Mouse (Mus musculus) cerebellum, adult 8-10 months (tissue): ENCODE data around the gene Cnn2.
A peak's percentile ranks its signal among the peaks of the same experiment; 100 is the strongest.
"Not testable (repeated sequence)": the region's sequence is repeated elsewhere in the genome, so short reads cannot be mapped to it uniquely, and the experiment has no call there.

Experiments
- DNase-seq: peaks from one replicate; pipeline ENCODE4 v3.0.0; 2022

Gene Cnn2

GRCm38 (mm10) chr10:79988506-79989271 lies at the start of gene Cnn2:
Gene Cnn2 (plus strand): TSS chr10:79988584.
- DNase-seq, result no peak

DNA sequence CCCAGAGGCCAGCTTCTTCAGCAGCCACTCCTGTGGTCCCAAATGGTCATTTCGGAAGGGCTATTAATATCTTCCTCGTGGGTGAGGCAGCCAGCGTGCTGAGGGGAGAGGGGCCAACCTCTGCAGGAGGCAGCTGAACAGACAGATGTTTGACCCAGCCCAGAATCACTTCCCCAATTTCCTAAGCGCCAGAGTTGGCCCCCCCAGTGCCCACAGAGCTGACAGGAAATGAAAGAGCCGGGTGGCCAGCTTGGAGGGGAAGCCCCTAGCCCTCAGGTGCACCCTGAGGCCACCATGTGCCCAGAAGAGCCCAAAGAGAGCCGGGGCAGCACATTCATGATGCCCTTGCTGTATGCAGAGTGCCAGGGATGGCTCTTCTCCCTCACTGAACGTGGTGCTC lies 47.6 kb upstream of the Cnn2 start:
- no peak for DNase-seq

DNA sequence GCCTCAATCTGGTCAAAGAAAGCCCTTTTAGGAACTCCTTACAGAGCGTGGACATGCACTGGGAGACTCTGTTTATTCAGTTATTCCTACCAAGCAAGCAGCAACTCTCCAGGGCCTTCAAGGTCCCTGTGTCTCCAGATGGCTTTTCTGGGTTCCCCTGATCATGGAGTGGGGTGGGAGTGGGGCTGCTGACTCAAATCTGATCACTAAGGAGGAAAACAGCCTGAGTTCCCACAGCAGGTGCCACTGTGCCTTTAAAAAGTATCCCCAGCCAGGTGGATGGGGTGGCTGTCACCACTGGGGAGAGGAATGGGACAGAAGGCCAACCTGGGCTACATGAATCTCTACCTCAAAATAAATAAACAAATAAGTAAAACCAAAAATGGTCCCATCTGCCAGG lies 45.4 kb upstream of the Cnn2 start:
- no peak for DNase-seq

GRCm38 (mm10) chr10:79943471-79943901 lies 44.9 kb upstream of the Cnn2 start:
- DNase-seq, result no peak

DNA sequence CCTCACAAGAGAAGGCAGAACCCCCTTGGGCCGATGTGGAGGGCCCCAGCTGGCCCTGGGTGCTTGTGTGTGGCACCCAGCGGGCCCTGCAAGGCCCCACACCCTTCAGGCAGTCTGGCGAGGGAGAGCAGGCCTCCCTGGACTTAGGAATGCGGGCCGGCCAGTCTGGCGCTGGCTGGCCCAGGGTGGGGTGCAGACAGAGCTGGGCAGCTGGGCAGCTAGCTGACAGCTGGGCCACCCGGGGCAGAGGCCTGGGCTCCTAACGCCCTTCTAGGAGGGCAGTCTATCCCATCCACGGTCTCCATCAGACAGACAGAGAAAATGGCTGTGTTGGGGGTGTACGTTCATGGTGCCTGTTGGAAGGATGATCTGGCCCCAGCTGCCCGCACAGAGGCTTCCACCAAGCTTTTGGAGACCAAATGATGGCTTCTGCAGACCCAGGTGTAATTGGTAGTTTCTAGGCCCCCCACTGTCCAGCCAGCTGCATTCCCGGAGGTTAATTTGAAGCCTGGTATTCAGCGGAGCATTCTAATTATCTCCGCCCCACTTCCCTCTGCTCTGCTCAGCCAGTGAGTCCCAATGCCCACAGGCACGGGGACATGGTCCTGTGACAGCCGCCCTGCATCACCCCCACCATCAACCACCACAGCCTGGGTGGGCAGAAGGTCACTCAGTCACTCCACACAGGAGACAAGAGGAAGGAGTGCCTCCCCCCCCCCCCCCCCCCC lies 42.7 kb upstream of the Cnn2 start:
- no peak for DNase-seq

GRCm38 (mm10) chr10:79946752-79947322 lies 41.5 kb upstream of the Cnn2 start:
- no peak for DNase-seq

GRCm38 (mm10) chr10:79947502-79947901 lies 40.9 kb upstream of the Cnn2 start:
- DNase-seq, result no peak

GRCm38 (mm10) chr10:79949873-79950272 lies 38.5 kb upstream of the Cnn2 start:
- no peak for DNase-seq

DNA sequence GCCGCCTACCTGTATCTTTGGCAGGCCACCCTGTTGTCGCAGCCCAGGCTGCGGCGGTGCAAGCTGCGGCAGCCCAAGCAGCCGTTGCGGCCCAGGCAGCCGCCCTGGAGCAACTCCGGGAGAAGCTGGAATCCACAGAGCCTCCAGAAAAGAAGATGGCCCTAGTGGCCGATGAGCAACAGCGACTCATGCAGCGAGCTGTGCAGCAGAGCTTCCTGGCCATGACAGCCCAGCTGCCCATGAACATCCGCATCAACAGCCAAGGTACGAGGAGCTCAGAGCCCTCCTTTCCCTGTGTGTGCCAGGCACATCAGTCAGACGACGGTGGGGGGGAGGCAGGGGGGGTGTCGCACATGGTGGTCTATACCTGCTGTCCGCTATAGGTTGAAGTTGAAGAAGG lies 37.7 kb upstream of the Cnn2 start:
- DNase-seq, result no peak

DNA sequence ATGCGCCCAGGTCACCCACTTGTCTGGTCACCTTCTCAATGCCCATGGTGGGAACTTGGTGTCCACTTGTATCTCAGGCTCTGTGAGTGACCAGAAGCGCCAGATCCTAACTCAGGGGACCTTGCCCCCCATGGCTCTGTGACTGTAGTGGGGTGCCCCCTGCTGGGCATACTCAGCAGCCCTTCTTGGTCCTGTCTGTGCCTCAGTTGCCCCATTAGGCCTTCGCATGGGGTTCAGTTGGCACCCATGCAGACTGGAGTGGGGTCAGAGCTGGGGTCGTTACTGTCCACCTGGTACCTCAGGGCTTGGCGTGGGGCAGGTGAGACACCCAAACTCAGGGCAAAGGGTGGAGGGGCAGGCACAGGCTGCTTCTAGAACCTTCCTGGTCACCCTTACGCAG lies 34.4 kb upstream of the Cnn2 start:
- no peak for DNase-seq

GRCm38 (mm10) chr10:79955691-79956090 lies 32.7 kb upstream of the Cnn2 start:
- no peak for DNase-seq

GRCm38 (mm10) chr10:79956643-79957154 lies 31.7 kb upstream of the Cnn2 start:
- DNase-seq, result no peak

- peak; percentile 83 for DNase-seq
Measured at GRCm38 (mm10) chr10:79958140-79958816, 30.1 kb upstream of the Cnn2 start.

DNA sequence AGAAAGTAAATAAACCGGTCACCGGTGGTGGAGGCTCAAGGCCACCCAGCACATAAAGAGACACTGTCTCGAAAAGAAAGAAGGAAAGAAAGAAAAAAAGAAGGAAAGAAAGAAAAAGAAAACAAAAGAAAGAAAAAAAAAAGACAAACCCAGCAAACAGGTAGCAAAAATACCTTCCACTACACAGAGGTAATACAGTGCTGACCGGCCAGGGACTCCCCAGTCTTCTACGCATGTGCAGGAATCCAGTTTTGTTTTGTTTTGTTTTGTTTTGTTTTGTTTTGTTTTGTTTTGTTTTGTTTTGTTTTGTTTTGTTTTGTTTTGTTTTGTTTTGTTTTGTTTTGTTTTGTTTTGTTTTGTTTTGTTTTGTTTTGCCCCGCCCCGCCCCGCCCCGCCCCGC lies 29.0 kb upstream of the Cnn2 start:
- not testable (repeated sequence) for DNase-seq

GRCm38 (mm10) chr10:79959847-79960601 lies 28.4 kb upstream of the Cnn2 start, which contains the start of gene Wdr18:
Gene Wdr18 (plus strand): TSS chr10:79960152.
- peak; percentile 100 for DNase-seq

DNA sequence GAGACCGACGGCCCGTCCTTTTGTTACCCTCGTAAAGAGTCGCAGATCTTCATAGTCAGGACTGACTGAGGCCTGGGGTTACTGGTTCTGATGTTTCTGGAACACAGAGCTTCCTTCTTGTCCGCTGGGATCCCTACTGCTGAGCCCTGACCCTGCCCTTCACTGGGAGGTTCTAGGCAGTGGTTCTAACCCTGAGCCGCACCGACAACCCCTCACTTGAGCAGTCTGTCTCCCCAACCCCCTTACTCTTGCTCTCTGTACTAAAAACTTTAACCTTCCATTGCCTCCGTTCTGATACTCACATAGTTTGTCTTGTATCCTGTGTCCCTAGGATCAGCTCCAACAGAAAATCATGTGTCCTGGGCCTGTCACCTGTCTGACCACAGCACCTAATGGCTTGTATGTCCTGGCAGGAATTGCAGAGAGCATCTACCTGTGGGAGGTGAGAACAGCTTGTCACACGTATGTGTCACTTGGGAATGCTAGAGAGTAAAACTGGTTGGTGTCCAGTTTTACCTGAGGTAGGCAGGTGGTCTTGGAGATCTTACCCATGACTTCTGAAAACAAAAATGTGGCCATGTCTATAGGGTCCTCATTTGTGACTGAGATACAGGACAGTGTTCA lies 27.6 kb upstream of the Cnn2 start:
- no peak for DNase-seq

DNA sequence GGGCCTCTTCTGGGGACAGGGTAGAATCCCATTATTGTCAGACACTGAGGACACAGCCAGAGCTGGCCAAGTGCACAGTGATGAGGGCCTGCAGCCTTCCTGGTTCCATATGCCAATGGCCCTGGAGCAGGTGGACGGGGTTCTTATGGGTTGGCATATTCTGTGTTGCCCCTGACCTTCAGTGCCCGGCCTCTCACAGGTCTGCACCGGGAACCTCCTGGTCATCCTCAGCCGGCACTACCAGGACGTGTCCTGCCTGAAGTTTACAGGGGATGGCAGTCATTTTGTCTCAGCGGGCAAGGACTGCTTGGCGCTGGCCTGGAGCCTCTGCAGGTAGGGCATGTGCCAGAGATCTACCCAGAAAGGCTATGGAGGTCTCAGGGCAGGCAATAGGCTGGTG lies 23.7 kb upstream of the Cnn2 start:
- no peak for DNase-seq

DNA sequence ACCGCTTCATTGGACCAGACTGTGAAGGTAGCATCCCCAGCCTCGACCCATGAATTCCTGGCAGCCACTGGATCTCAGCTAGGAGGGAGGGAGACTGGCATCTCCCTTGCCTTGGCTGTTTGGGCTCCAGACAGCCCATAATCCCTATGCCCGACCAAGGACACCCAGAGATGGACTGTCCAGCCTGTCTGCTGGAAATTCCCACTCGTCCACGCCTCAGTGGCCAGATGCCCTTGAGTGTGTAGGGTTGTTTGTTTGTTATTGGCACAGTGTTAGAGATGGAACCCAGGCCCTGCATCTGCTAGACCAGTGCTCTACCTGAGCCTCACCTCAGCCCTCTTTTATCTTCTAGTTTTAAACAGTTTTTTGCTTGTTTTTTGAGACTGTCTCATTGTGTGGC lies 23.1 kb upstream of the Cnn2 start:
- no peak for DNase-seq

- DNase-seq, result no peak
Measured at GRCm38 (mm10) chr10:79966886-79967400, 21.4 kb upstream of the Cnn2 start.

DNA sequence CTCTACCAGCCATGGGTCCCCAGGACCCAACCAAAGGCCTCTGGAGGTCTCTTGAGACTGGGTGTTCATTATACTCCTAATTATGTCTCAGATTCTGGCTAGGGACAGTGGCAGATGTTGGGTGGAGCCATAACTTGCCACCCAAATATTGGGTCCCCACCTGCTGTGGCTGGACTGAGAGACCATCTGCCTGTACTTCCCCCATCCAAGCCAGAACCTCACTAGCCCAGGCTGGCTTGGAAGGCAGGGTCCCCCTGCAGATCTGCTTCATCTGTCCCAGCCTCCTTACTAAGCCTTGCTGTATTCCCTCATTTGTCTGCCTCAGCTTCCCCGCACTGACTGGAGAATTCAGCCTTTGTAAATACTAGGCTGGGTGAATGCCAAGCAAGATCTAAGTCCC lies 20.2 kb upstream of the Cnn2 start:
- DNase-seq, result no peak

- no peak for DNase-seq
Measured at GRCm38 (mm10) chr10:79969124-79969568, 19.2 kb upstream of the Cnn2 start.
